Mouse (Mus musculus): ENCODE data around the gene Ptbp1. TPM values are rescaled to one million over a fixed set of nuclear protein-coding genes. Genes with fewer than 3 reads are reported as not detected.

Gene Ptbp1
- polyA plus RNA-seq, 1 experiment from 2014 or later: 116 TPM

DNA sequence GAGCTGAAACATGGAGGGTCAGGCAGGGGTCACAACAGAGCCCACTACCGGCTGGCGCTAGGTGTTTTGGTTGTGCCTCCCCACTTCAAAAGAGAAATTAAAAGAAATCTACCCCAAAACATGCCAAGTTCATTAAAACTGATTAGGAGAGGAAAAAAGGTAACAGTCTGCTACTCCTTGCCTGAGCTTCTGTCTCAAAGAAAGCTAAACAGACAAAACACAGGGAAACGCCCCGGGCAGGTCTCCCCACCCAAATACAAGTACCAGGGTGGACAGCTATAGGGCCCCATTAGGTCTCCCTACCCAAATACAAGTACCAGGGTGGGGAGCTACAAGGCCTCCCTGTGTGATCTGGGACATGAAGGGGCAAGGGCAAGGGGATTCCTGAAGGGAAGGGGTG, 56.3 kb downstream of the Ptbp1 start, which contains the start of gene Gm26602:
Gene Gm26602 (plus strand): TSS at position 301 of the 400 bp plus-strand sequence.
- peak within 1 kb of the TSS; percentile 59 for H3K9ac ChIP-seq (replicated peaks)
- 98% methylated on average over 4 of the region's 4 CpGs for WGBS
- peaks cover 36% of the 10 kb centered on the region for H3K36me3 ChIP-seq

DNA sequence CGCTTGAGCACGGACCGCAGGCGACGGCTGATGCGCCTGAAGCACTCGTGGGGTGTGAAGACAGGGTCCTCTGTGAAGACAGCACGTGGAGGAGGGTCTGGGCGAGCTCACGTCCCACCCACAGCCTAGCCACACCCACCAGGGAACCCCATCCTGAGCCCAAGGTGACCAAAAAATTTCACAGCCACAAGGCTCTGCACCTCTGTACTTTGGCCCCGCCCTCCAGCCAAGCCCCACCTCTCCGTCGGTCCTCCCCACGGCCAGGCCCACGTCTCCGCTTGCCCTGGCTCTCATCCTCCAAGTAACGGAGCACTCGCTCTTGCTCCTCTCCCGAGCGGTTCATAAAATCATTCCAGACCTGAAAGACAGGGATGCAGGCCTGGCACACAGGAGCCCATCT, 58.2 kb downstream of the Ptbp1 start:
- no peak overlapping the region for H3K27ac ChIP-seq
- no peak for ATAC-seq
- no peak overlapping the region for H3K4me3 ChIP-seq (replicated peaks)
- WGBS: 69% methylated on average over 20 of the region's 20 CpGs
- H3K9ac ChIP-seq (replicated peaks): no peak overlapping the region
- H3K36me3 ChIP-seq: peaks cover 21% of the 10 kb centered on the region
- H3K9me3 ChIP-seq: no peaks in the 10 kb centered on the region
- H3K27me3 ChIP-seq: peaks cover 2% of the 10 kb centered on the region
- H3K4me2 ChIP-seq (replicated peaks): no peak overlapping the region
- peaks cover 45% of the 10 kb centered on the region for H3K4me1 ChIP-seq (replicated peaks)

More for the DNA sequence above, 56.3 kb downstream of the Ptbp1 start, which contains the start of gene Gm26602:
- Histone ChIP-seq H3K9me3 (no peaks in the 10 kb centered on the region), H3K27ac (peak within 1 kb of the TSS; percentile 88), H3K4me1 (replicated peaks) (peaks cover 37% of the 10 kb centered on the region), H3K4me2 (replicated peaks) (0 out of 2 replicates have a peak within 1 kb of the TSS, but pooled peaks have one; percentile 47), H3K27me3 (no peaks in the 10 kb centered on the region), H3K4me3 (replicated peaks) (no peak within 1 kb of the TSS; the same call in 1 of the 2 replicates)
- ATAC-seq: no peak

Small RNA genes lying within 50 kb of the gene (microRNA-seq; reads per million reads assigned to microRNA genes)
- gene Mir6910: not detected

Other genes with a start within 250 kb of the Ptbp1 start
- gene C2cd4c, start 240.4 kb upstream of the Ptbp1 start, polyA plus RNA-seq (2015; fragmentation: Nextera tagmentation; extraction: Ambion mirVana): 0.24 and 0.28 TPM in 2 replicates
- 18.4 and 20.5 TPM in 2 replicates for gene Shc2, start 216.5 kb upstream of the Ptbp1 start, polyA plus RNA-seq (2015; fragmentation: Nextera tagmentation; extraction: Ambion mirVana)
- gene Odf3l2, start 208.7 kb upstream of the Ptbp1 start, polyA plus RNA-seq (2015; fragmentation: Nextera tagmentation; extraction: Ambion mirVana): 0.27 TPM in 1 of 2 replicates, not detected in the other
- 0.50 and 0.90 TPM in 2 replicates for gene Madcam1, start 189.9 kb upstream of the Ptbp1 start, polyA plus RNA-seq (2015; fragmentation: Nextera tagmentation; extraction: Ambion mirVana)
- 80.8 and 84.1 TPM in 2 replicates for gene Tpgs1, start 185.1 kb upstream of the Ptbp1 start, polyA plus RNA-seq (2015; fragmentation: Nextera tagmentation; extraction: Ambion mirVana)
- 109 and 110 TPM in 2 replicates for gene Cdc34, start 172.2 kb upstream of the Ptbp1 start, polyA plus RNA-seq (2015; fragmentation: Nextera tagmentation; extraction: Ambion mirVana)
- 1.4 and 1.7 TPM in 2 replicates for gene Gzmm, start 165.4 kb upstream of the Ptbp1 start, polyA plus RNA-seq (2015; fragmentation: Nextera tagmentation; extraction: Ambion mirVana)
- gene Bsg, start 149.9 kb upstream of the Ptbp1 start, polyA plus RNA-seq (2015; fragmentation: Nextera tagmentation; extraction: Ambion mirVana): 564 and 608 TPM in 2 replicates
- gene Hcn2, start 137.8 kb upstream of the Ptbp1 start, polyA plus RNA-seq (2015; fragmentation: Nextera tagmentation; extraction: Ambion mirVana): 0.18 and 0.43 TPM in 2 replicates
- gene Polrmt, start 107.8 kb upstream of the Ptbp1 start, polyA plus RNA-seq (2015; fragmentation: Nextera tagmentation; extraction: Ambion mirVana): 38.5 and 43.9 TPM in 2 replicates
- 1.1 and 1.3 TPM in 2 replicates for gene Fgf22, start 99.4 kb upstream of the Ptbp1 start, polyA plus RNA-seq (2015; fragmentation: Nextera tagmentation; extraction: Ambion mirVana)
- 71.5 and 82.3 TPM in 2 replicates for gene Rnf126, start 87.5 kb upstream of the Ptbp1 start, polyA plus RNA-seq (2015; fragmentation: Nextera tagmentation; extraction: Ambion mirVana)
- 0.63 and 1.1 TPM in 2 replicates for gene Fstl3, start 77.2 kb upstream of the Ptbp1 start, polyA plus RNA-seq (2015; fragmentation: Nextera tagmentation; extraction: Ambion mirVana)
- gene Prss57, start 63.5 kb upstream of the Ptbp1 start, polyA plus RNA-seq (2015; fragmentation: Nextera tagmentation; extraction: Ambion mirVana): not detected in 2 replicates
- 246 and 261 TPM in 2 replicates for gene Palm, start 60.9 kb upstream of the Ptbp1 start, polyA plus RNA-seq (2015; fragmentation: Nextera tagmentation; extraction: Ambion mirVana)
- gene Misp, start 33.4 kb upstream of the Ptbp1 start, polyA plus RNA-seq (2015; fragmentation: Nextera tagmentation; extraction: Ambion mirVana): 0.36 and 0.85 TPM in 2 replicates
- gene Prtn3, start 20.0 kb downstream of the Ptbp1 start, polyA plus RNA-seq (2015; fragmentation: Nextera tagmentation; extraction: Ambion mirVana): 14.9 and 16.9 TPM in 2 replicates
- gene Plppr3, start 20.2 kb downstream of the Ptbp1 start, polyA plus RNA-seq (2015; fragmentation: Nextera tagmentation; extraction: Ambion mirVana): 426 and 432 TPM in 2 replicates
- gene Elane, start 31.8 kb downstream of the Ptbp1 start, polyA plus RNA-seq (2015; fragmentation: Nextera tagmentation; extraction: Ambion mirVana): not detected in 2 replicates
- gene Cfd, start 36.4 kb downstream of the Ptbp1 start, polyA plus RNA-seq (2015; fragmentation: Nextera tagmentation; extraction: Ambion mirVana): not detected in 2 replicates
- 62.9 and 69.1 TPM in 2 replicates for gene Med16, start 54.5 kb downstream of the Ptbp1 start, polyA plus RNA-seq (2015; fragmentation: Nextera tagmentation; extraction: Ambion mirVana)
- 17.5 and 34.1 TPM in 2 replicates for gene Gm26602, start 56.4 kb downstream of the Ptbp1 start, polyA plus RNA-seq (2015; fragmentation: Nextera tagmentation; extraction: Ambion mirVana)
- gene Kiss1r, start 62.5 kb downstream of the Ptbp1 start, polyA plus RNA-seq (2015; fragmentation: Nextera tagmentation; extraction: Ambion mirVana): 2.2 and 2.3 TPM in 2 replicates
- gene R3hdm4, start 66.8 kb downstream of the Ptbp1 start, polyA plus RNA-seq (2015; fragmentation: Nextera tagmentation; extraction: Ambion mirVana): 231 TPM in 2 replicates
- 3.8 and 3.9 TPM in 2 replicates for gene Arid3a, start 72.6 kb downstream of the Ptbp1 start, polyA plus RNA-seq (2015; fragmentation: Nextera tagmentation; extraction: Ambion mirVana)
- 76.7 and 78.4 TPM in 2 replicates for gene Wdr18, start 105.7 kb downstream of the Ptbp1 start, polyA plus RNA-seq (2015; fragmentation: Nextera tagmentation; extraction: Ambion mirVana)
- 0.24 and 0.57 TPM in 2 replicates for gene Grin3b, start 116.3 kb downstream of the Ptbp1 start, polyA plus RNA-seq (2015; fragmentation: Nextera tagmentation; extraction: Ambion mirVana)
- 13.7 and 16.7 TPM in 2 replicates for gene Tmem259, start 129.9 kb downstream of the Ptbp1 start, polyA plus RNA-seq (2015; fragmentation: Nextera tagmentation; extraction: Ambion mirVana)
- gene Cnn2, start 134.2 kb downstream of the Ptbp1 start, polyA plus RNA-seq (2015; fragmentation: Nextera tagmentation; extraction: Ambion mirVana): 29.5 and 37.1 TPM in 2 replicates
- gene Abca7, start 142.1 kb downstream of the Ptbp1 start, polyA plus RNA-seq (2015; fragmentation: Nextera tagmentation; extraction: Ambion mirVana): 5.4 and 5.8 TPM in 2 replicates
- 1.5 and 1.6 TPM in 2 replicates for gene Arhgap45, start 162.2 kb downstream of the Ptbp1 start, polyA plus RNA-seq (2015; fragmentation: Nextera tagmentation; extraction: Ambion mirVana)
- gene Polr2e, start 185.4 kb downstream of the Ptbp1 start, polyA plus RNA-seq (2015; fragmentation: Nextera tagmentation; extraction: Ambion mirVana): 159 and 174 TPM in 2 replicates
- gene Gpx4, start 192.7 kb downstream of the Ptbp1 start, polyA plus RNA-seq (2015; fragmentation: Nextera tagmentation; extraction: Ambion mirVana): 498 and 532 TPM in 2 replicates